Mouse (Mus musculus) heart, embryonic 10.5 days (tissue): ENCODE results near the gene Slc24a4. TPM values are rescaled to one million over a fixed set of nuclear protein-coding genes. Genes with fewer than 3 reads are reported as not detected.

Source experiments
- DNase-seq: peaks from one replicate; pipeline ENCODE4 v3.0.0-alpha.2; 2017; ENCODE audit warnings: low spot score
- H3K27ac ChIP-seq: fragments of 300-500 bp; sonication (generic); 2 replicates; pipeline ENCODE4 v1.5.1; 2016; ENCODE audit warnings: mild to moderate bottlenecking
- H3K27me3 ChIP-seq: fragments of 300-500 bp; sonication (generic); 2 replicates; pipeline ENCODE4 v1.6.1; 2016; ENCODE audit warnings: mild to moderate bottlenecking; ENCODE audit not compliant: poor library complexity, insufficient read depth, severe bottlenecking
- H3K36me3 ChIP-seq: fragments of 300-500 bp; sonication (generic); 2 replicates; pipeline ENCODE4 v1.6.1; 2016; ENCODE audit warnings: mild to moderate bottlenecking, moderate library complexity
- H3K4me1 ChIP-seq: fragments of 300-500 bp; sonication (generic); 2 replicates; pipeline ENCODE4 v1.6.1; 2016; ENCODE audit warnings: mild to moderate bottlenecking
- H3K4me3 ChIP-seq: fragments of 300-500 bp; sonication (generic); 2 replicates; pipeline ENCODE4 v1.5.1; 2016; ENCODE audit warnings: mild to moderate bottlenecking, moderate library complexity
- H3K9me3 ChIP-seq: fragments of 300-500 bp; sonication (generic); 2 replicates; pipeline ENCODE4 v1.6.1; 2016; ENCODE audit warnings: mild to moderate bottlenecking, moderate library complexity
- WGBS: fragments of 180-500 bp; shearing (Covaris S2); methylation state at CpG from one replicate; pipeline ENCODE4 v1.1.7; 2016; 5-methylcytosine and 5-hydroxymethylcytosine counted together
- polyA plus RNA-seq: library from polyadenylated mRNA; unstranded; fragments of >200 nt; fragmentation: Nextera tagmentation; extraction: Ambion mirVana; gene quantifications from 2 replicates; pipeline ENCODE4 v1.2.1, GENCODE M21; 2016

Slc24a4 gene
- polyA plus RNA-seq, 1 experiment from 2014 or later = 1.9 TPM

DNA sequence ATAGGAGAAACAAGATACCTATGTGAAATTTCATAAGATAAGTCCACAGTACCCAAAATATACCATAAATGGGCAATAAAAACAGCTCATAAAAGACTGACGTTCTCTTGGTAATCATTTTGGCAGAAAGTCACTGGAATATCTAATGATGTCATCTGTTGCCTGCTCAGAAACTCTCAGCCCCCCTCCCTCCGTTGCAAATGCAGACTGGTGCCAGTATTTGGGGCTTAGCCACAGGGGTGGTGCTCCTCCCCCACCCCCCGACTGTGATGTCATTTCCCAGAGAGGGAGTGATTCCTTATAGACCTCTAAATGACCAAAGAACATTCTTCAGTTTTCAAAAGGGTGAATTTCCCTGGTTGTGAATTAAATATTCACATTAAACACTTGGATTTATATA, 96.6 kb downstream of the Slc24a4 start:
- H3K9me3 ChIP-seq = no peaks in the 10 kb centered on the region
- WGBS = 45% methylated on average over 3 of the region's 3 CpGs
- DNase-seq = no peak
- H3K4me3 ChIP-seq = no peak overlapping the region
- H3K4me1 ChIP-seq = no peaks in the 10 kb centered on the region
- no peak overlapping the region for H3K27ac ChIP-seq
- no peaks in the 10 kb centered on the region for H3K27me3 ChIP-seq
- no peaks in the 10 kb centered on the region for H3K36me3 ChIP-seq

DNA sequence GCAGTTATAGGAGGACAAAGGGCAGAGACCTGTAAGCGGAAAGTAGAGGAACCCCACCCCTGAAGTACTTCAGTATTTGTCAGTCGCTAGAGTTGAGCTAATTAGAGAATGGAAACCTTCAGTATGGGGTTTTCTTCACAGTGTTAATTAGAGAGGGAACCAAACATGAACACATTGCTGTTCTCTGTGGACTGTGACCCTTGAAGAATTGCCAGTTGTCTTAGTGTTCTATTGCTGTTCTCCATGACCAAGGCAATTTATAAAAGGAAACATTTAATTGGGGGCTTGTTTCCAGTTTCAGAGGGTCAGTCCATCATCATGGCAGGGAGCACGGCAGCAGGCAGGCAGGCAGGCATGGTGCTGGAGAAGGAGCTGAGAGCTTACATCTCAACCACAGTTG, 107.0 kb downstream of the Slc24a4 start:
- Histone ChIP-seq H3K9me3 (no peaks in the 10 kb centered on the region), H3K4me1 (no peaks in the 10 kb centered on the region), H3K4me3 (no peak overlapping the region), H3K27ac (no peak overlapping the region), H3K36me3 (no peaks in the 10 kb centered on the region), H3K27me3 (no peaks in the 10 kb centered on the region)
- WGBS = 84% methylated on average over 3 of the region's 3 CpGs
- no peak for DNase-seq

GRCm38 (mm10) chr12:102236317-102236716, 107.8 kb downstream of the Slc24a4 start:
- no peak overlapping the region for H3K27ac ChIP-seq
- H3K4me1 ChIP-seq = no peaks in the 10 kb centered on the region
- WGBS = 89% methylated on average over 6 of the region's 6 CpGs
- no peaks in the 10 kb centered on the region for H3K27me3 ChIP-seq
- H3K36me3 ChIP-seq = no peaks in the 10 kb centered on the region
- no peak for DNase-seq
- H3K4me3 ChIP-seq = no peak overlapping the region
- H3K9me3 ChIP-seq = no peaks in the 10 kb centered on the region

DNA sequence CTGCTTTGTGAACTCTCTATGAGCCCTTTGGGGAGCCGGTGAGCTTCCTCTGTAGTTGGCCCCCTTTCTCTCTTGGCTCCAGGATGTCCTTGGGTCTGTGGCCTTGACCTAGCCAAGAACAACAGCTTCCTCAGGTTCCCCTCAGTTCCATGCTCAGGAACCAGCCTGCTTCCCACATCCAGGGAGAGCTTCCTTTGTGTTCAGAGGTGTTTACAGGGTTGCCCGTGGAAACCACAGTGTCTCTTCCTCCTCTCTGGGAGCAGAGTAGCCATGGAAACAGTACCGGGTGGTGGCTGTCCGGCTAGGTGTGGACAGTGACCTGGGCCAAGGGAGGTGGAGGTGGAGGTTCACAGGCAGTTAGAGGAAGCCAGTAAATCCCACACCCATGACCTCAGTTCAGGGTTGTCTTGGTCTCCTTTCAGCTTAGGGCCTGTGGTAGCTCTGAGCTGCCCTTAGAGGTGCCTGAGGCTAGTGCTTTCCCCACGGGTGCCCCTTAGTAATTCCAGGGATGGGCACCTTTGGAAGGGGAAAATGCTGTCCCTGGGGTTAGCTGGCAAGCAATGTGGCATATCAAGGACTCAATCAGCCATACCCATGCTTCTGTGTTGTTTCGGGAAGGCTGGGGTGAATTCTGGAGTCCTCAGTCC, 113.7 kb downstream of the Slc24a4 start:
- Histone ChIP-seq H3K9me3 (no peaks in the 10 kb centered on the region), H3K36me3 (no peaks in the 10 kb centered on the region), H3K4me1 (peaks cover 24% of the 10 kb centered on the region), H3K4me3 (no peak overlapping the region), H3K27ac (peak overlapping the region; percentile 25; the same call in 1 of the 2 replicates), H3K27me3 (no peaks in the 10 kb centered on the region)
- 66% methylated on average over 6 of the region's 6 CpGs for WGBS
- peak; percentile 78 for DNase-seq

DNA sequence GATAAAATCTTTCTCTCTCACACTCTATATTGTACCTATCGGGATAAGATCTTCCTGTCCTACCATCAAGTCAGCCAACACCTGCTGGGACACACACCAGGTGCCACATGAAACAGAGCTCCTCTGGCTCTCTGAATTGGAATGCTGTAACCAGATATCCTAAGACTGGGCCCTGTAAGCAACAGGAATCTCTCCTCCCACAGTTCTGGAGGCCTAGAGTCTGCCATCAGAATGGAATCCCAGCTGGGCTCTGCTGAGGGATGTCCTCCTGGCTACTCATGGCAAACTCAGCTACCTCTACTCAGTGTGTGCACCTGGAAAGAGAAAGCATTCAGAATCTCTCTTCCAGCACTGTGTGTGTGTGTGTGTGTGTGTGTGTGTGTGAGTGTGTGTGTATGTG, 115.4 kb downstream of the Slc24a4 start:
- H3K9me3 ChIP-seq = no peaks in the 10 kb centered on the region
- H3K4me3 ChIP-seq = no peak overlapping the region
- no peaks in the 10 kb centered on the region for H3K27me3 ChIP-seq
- 28% methylated on average over 1 of the region's 1 CpGs for WGBS
- peaks cover 24% of the 10 kb centered on the region for H3K4me1 ChIP-seq
- H3K36me3 ChIP-seq = no peaks in the 10 kb centered on the region
- 0 out of 2 replicates have a peak overlapping the region, but pooled peaks have one; percentile 16 for H3K27ac ChIP-seq
- DNase-seq = no peak

DNA sequence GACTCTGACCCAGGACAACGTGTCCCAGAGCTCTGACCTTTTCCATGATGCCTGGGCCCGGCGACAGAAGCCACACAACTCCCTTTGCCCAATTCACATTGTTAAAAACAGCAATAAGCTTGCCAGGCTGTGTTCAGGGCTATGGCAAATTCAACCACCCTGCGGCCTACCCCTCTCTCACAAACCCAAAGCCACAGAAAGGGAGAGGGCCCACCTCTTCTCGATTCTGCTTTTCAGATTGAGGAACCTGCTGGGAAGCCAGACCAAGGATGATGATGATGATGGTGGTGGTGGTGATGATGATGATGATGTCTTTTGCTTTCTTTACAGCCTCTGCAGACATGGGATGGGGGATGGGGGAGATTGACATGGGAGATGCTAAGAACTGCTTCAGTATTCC, 117.7 kb downstream of the Slc24a4 start:
- Histone ChIP-seq H3K36me3 (no peaks in the 10 kb centered on the region), H3K9me3 (no peaks in the 10 kb centered on the region), H3K27me3 (no peaks in the 10 kb centered on the region), H3K4me3 (no peak overlapping the region), H3K4me1 (peaks cover 24% of the 10 kb centered on the region), H3K27ac (no peak overlapping the region)
- 85% methylated on average over 5 of the region's 5 CpGs for WGBS
- DNase-seq = no peak

DNA sequence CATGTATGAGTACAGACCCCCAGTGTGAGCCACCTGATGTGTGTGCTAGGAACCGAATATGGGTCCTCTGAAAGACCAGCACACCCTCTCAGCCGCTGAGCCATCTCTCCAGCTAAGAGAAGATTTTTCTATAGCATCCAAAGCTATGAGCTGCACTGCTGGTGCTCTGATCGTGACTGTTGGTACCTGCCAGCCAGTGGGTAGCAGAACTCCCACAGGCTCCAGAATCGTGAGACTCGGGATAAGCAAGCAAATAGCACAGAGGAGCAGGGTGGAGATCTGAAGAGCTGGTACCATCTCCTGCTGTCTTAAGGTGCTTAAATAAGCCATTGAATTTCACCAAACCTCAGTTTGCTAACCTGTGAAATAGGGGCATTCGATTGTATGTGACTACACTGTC, 119.6 kb downstream of the Slc24a4 start:
- Histone ChIP-seq H3K4me3 (no peak overlapping the region), H3K36me3 (no peaks in the 10 kb centered on the region), H3K27me3 (no peaks in the 10 kb centered on the region), H3K4me1 (peaks cover 16% of the 10 kb centered on the region), H3K9me3 (no peaks in the 10 kb centered on the region), H3K27ac (no peak overlapping the region)
- no peak for DNase-seq
- WGBS = 87% methylated on average over 6 of the region's 6 CpGs

GRCm38 (mm10) chr12:102250316-102250715, 121.8 kb downstream of the Slc24a4 start:
- Histone ChIP-seq H3K27me3 (no peaks in the 10 kb centered on the region), H3K4me1 (peaks cover under 1% of the 10 kb centered on the region; the same call in 1 of the 2 replicates), H3K9me3 (no peaks in the 10 kb centered on the region), H3K27ac (no peak overlapping the region), H3K36me3 (no peaks in the 10 kb centered on the region), H3K4me3 (no peak overlapping the region)
- DNase-seq = no peak
- WGBS = 87% methylated on average over 4 of the region's 4 CpGs

DNA sequence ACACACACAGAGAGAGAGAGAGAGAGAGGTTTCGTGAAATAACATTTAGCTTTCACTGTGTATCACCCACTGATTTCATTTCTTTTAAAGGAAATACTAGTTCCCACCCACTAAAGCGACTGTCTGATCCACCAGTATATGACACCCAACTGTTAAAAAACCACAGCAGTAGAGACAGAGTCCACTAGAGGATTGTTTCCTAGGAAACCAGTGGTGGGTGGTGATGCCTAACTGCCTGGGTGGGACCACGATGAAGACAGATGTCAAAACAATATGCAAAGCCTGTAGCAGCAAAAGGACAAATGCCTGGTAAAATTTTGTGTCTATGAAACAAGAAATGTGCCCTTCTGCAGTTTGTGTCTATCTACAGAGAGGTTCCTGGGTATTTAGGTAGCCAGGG, 122.5 kb downstream of the Slc24a4 start:
- no peaks in the 10 kb centered on the region for H3K36me3 ChIP-seq
- H3K27ac ChIP-seq = no peak overlapping the region
- H3K9me3 ChIP-seq = no peaks in the 10 kb centered on the region
- H3K4me1 ChIP-seq = no peaks in the 10 kb centered on the region
- H3K4me3 ChIP-seq = no peak overlapping the region
- DNase-seq = no peak
- no peaks in the 10 kb centered on the region for H3K27me3 ChIP-seq
- WGBS = 79% methylated on average over 3 of the region's 3 CpGs

DNA sequence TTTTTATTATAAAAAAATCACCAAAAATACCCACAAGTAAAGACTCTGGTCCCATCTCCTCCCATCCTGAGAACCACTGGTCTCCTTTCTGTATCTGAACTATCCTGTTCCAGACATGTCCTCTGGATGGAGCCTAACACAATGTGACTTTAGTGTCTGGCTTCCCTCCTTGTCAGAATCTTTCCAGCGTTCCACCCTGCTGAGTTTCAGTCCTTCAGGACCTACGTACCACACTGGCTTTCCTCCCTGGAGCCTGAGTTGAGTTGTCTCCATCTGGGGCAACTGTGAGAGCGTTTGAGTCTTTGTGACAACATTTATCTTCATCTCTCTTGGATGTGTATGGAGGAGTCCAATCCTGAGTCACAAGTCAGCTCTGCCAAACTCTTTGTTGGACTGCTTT, 123.5 kb downstream of the Slc24a4 start:
- 50% methylated on average over 3 of the region's 3 CpGs for WGBS
- Histone ChIP-seq H3K4me1 (no peaks in the 10 kb centered on the region), H3K27ac (no peak overlapping the region), H3K9me3 (no peaks in the 10 kb centered on the region), H3K4me3 (no peak overlapping the region), H3K27me3 (no peaks in the 10 kb centered on the region), H3K36me3 (no peaks in the 10 kb centered on the region)
- no peak for DNase-seq

GRCm38 (mm10) chr12:102252525-102252924, 124.0 kb downstream of the Slc24a4 start:
- H3K4me1 ChIP-seq = no peaks in the 10 kb centered on the region
- no peaks in the 10 kb centered on the region for H3K9me3 ChIP-seq
- DNase-seq = no peak
- 88% methylated on average over 1 of the region's 1 CpGs for WGBS
- H3K27me3 ChIP-seq = no peaks in the 10 kb centered on the region
- no peaks in the 10 kb centered on the region for H3K36me3 ChIP-seq
- H3K27ac ChIP-seq = no peak overlapping the region
- H3K4me3 ChIP-seq = no peak overlapping the region

DNA sequence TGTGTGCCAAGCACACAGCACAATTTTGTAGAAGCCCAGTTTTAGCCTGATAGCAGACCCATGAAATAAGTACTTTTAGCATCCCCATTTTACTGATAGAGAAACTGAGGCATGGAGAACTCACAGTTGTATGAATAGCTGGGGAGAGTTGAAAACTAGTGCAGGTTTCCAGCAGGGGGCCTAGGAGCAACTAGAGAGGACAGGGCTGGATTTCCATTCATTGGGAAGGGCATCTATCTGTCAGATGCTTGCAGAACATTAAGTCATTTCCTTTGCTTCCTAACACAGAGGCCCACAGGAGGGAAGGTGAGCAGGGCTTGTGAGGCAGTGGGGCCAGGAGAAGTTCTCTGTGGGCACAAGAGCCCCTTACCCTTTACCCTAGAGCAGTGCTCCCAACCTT, 126.5 kb downstream of the Slc24a4 start:
- Histone ChIP-seq H3K27me3 (no peaks in the 10 kb centered on the region), H3K4me3 (no peak overlapping the region), H3K4me1 (no peaks in the 10 kb centered on the region), H3K36me3 (no peaks in the 10 kb centered on the region), H3K27ac (no peak overlapping the region), H3K9me3 (no peaks in the 10 kb centered on the region)
- no peak for DNase-seq

DNA sequence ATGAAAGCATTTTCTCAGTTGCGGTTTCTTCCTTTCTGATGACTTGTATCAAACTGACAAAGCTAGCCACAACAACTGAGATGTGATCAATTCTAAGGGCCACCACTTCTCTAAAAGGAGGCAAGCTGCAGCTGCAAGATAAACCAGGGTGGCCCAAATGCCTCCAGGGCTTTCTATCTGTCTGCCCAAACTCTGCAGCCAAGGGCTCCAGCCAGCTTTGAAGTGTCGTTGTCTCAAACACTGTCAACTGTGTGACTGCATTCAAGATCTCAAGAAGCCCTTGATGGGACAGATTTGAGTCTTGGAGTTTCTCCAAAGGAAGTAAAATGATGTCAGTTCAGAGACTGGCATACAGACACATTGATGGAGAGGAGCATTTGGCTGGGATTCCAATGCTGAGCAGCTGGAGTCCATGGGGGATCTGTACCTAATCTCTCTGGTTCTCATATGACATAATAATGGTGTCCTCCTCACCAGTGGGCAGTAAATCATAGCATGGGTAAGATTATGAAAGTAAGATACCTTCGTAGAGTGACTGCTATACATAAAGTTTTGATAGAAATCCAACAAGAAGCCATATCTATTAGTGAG, 130.1 kb downstream of the Slc24a4 start:
- Histone ChIP-seq H3K36me3 (no peaks in the 10 kb centered on the region), H3K9me3 (no peaks in the 10 kb centered on the region), H3K27me3 (no peaks in the 10 kb centered on the region), H3K4me3 (no peak overlapping the region), H3K27ac (no peak overlapping the region), H3K4me1 (peaks cover 25% of the 10 kb centered on the region)
- DNase-seq = no peak
- 65% methylated on average over 3 of the region's 3 CpGs for WGBS

GRCm38 (mm10) chr12:102261933-102262396, 133.4 kb downstream of the Slc24a4 start:
- no peak overlapping the region for H3K4me3 ChIP-seq
- WGBS = 28% methylated on average over 8 of the region's 8 CpGs
- peak overlapping the region; percentile 52 for H3K27ac ChIP-seq
- H3K9me3 ChIP-seq = no peaks in the 10 kb centered on the region
- H3K36me3 ChIP-seq = no peaks in the 10 kb centered on the region
- H3K4me1 ChIP-seq = peaks cover 25% of the 10 kb centered on the region
- no peaks in the 10 kb centered on the region for H3K27me3 ChIP-seq
- DNase-seq = no peak
